Mouse (Mus musculus) fat pad, adult 2 months (tissue): ENCODE data around the gene Tspan5.
A peak's percentile ranks its signal among the peaks of the same experiment; 100 is the strongest.

ENCODE experiments used
- DNase-seq: peaks from one replicate; pipeline ENCODE4 v3.0.0-alpha.2; 2011; ENCODE audit warnings: low read depth, low spot score; ENCODE audit errors: extremely low read depth

Gene Tspan5

DNA sequence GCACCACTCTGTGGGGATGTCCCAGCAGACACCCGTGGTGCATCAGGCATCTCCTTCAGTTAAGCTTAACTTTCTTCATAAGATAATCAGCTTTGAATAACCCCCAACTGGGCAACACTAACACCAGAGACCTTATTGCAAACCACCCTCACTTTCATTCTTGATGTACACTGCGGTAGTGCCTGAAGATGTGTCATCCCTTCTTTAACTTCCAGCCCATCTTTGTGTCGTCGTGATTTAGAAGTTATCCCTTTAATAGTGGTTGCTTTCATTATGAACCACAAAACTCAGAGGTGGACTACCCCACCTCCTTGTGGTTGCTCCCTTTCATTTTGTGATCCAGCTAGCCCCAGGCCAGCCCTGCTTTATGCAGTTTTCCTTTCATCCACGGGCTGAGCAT lies 99.3 kb downstream of the Tspan5 start:
- no peak for DNase-seq

DNA sequence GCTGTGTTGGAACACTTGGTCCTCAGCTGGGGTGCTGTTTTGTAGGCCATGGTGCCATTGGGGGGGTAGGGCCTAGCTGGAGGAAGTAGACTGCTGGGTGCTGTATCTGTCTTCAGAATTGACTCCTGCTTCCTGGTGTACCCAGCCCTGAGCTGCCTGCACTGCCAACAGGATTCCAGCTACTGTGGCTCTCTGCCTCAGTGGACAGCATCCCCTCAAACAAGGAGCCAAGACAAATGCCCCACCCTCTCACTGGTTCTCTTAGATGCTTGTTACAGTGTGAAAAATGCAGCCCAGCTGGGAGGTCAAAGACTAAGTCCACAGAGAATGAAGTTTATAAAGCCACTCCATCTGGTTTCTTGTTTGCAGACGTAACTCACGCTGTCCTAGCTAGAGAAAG lies 101.2 kb downstream of the Tspan5 start:
- no peak for DNase-seq

DNA sequence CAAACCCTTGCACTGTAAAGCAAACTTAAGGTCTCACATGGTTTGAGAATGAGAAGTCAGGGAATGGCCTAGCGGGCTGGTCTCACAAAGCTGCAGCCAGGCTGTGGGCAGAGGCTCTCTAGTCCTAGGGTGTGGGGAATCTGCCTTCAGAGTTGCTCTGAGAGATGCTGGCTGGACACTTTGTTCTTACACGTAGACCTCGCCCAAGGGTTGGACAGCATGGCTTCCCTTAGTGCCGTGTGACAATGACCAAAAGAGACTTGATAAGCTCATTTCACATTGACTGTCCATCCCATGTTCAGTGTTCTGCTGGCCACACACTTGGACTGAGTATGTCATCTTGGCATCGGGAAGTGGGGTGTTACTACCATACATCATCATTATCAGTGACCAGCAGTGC lies 101.6 kb downstream of the Tspan5 start:
- no peak for DNase-seq

DNA sequence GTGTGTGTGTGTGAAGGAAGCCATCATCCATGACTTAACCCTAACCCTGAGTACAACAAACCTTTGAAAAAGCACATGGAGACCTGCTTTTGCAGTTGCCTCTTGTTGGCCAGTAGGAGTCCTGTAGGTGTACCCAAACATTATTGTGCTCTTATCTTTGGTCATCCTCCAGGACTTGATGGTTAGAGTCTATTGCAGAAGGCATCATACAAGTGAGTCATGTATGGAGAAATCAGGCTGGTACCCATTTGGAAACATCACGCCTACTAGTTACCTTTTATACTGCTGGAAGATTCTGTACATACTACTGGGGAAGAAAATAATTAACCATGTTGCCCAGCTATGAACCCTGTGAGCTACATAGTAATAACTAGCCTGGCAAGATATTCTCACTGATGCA lies 103.8 kb downstream of the Tspan5 start:
- peak; percentile 67 for DNase-seq

DNA sequence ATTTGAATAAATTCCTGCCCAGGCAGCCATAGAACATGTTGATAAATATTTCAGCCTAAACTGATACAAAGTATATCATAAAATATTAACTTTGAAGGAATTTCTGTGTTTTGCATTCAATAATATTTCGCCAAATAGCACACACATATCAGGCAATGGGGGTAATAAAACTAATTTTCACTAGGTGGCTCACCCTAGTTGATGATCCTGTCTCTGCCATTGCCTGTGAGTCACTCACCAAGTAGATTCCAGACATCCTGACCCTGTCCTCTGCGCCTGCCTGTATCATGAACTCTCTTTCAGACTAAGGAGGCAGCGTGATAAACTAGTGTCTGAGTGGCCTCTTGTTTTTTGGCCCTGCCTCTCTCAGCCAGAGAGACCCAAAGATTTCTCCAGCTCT lies 105.8 kb downstream of the Tspan5 start:
- DNase-seq, result no peak

DNA sequence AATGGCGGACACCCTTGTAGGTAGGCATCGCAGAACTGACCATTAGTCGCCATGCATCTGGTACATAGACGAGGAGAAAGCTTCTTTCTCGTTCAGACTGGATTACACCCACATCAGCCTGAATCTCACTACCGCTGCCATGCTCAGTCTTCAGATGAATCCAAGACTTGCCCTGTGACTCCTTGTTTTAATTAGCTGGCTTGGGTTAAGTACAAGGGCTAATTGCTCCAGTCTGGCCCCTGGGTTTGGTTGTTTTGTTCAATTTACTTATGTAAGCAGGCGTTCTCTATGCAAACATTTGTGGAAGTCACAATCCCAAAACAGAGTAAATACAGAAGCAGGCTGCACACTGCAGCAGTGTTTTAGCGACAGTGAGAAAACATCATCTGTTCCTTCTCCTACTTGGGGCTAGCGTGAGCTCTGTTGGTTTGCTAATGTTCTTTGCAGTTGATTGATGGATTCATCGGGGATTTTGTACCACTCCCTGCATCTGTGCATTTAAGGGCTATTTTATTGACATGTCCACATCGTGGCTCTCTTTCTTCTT lies 107.8 kb downstream of the Tspan5 start:
- DNase-seq, result no peak

DNA sequence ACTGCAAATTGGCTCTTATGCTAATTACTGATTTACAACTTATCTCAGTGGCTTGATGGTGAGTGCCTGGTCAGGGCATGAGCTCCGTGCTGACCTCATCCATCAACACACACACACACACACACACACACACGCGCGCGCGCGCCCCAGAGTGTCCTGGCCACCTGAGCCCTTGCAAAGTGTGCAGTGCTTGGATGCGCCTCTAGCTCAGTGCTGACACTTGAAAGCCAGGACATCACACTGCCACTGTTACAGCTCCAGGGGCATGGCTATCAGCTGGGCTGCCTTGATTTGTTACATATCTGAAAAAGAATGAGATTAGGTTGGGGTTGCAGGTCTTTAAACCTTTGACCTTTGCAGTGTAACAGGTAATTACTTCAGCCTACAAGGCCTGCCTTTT lies 109.9 kb downstream of the Tspan5 start:
- DNase-seq, result no peak

DNA sequence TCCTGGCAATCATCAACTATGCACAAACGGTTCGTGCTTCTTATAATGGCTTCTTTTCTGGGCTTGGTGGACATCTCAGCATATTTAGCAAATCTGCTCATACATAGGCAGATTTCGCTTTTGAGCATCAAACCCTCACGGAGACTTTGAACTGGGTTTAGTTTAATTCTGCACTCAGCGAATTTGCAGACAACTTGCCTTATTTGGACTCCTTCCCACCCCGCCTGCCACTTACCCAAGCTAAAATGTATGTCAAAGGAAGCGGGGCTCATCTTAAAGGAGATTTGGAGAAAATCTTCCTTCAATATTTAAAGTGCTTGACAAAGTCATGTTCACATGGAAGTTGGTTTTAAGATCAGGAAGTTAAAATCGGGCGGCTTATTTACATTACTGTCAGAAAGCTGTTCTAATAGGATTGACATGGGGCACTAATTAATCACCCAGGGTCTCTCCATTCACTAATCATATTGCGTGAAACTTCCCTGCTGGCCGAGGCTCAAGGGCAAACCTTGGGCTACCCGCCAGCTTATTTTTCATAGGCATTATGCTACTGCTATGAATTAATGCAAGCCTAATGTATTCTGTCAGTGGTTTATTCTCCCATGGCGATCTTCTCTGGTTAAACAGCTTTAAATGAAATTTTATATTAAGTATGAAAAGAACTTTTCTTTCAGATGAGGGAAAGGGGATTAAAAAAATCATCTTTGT lies 111.1 kb downstream of the Tspan5 start:
- no peak for DNase-seq

DNA sequence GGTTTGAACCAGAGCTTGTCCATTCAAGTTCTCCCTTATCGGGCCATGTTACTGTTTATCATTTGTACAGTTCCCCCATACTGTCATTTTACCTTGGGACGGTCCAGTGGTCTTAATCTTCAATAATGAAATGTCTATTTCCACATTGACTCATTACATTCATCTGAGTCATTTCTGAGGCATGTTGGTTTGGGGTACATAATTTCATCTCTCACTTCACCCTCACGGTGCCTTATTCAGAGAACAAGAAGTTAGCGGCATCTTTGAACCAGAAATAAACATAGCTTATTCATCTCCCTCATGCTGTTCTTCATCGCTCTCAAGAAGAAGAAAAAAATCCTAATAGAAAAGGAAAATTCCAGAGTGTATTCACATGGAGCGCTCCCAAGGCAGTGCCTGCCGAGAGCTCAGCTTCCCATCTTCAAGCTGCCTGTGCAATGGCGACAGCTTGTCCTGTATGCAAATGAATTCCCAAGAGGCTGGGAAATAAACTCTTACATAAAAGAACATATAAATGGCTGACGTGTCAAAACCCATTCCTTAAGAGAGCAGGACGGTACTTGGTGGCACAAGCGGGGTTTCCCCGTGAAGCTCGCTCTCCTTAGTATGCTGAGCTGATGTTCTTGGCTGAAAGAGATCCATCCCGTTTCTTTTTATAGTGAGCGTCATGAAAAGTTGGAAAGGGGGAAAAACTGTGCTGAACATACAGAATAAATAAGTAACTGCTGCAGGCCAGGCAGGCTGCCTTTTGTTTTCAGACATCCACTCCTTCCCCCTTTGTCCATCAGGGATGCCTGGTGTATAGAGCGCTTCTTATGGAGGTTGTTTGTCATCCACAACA lies 112.2 kb downstream of the Tspan5 start:
- DNase-seq, result no peak

DNA sequence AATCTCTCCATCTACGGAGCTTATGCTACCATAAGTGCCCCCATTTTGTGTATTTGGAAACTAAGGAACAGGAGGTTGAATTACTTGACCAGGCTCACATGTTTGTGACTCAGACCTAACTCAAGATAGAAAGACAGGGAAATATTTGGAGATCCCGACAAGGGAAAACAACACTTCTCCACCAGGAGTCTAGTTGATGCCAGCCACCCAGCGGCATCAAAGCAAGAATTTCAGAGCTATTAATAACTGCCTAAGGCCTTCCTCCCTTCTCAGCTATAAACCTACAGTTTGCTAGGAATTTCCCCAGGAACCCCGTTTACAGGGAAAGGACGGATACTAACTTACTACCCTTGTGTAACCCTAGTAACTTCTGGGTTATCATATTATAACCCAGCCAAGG lies 113.4 kb downstream of the Tspan5 start:
- no peak for DNase-seq

DNA sequence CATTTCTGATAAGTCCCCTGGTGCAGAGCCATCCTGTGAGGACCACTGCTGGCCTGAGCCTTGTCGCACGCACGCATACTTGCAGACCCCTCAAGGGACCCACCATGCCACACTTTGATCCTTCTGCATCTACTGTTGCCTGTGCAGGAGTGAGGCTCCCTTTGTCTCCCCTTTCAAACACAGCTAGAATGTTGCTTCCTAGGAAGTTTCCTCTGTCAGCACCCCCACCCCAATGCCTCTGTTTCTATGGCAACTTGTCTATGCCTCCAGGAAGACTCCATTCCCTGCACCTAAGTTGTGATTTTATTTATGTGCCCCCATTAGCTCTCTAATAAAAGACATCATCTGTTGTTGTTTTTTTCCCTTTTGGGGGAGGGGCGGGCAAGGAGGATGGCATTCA lies 115.0 kb downstream of the Tspan5 start:
- DNase-seq, result no peak

DNA sequence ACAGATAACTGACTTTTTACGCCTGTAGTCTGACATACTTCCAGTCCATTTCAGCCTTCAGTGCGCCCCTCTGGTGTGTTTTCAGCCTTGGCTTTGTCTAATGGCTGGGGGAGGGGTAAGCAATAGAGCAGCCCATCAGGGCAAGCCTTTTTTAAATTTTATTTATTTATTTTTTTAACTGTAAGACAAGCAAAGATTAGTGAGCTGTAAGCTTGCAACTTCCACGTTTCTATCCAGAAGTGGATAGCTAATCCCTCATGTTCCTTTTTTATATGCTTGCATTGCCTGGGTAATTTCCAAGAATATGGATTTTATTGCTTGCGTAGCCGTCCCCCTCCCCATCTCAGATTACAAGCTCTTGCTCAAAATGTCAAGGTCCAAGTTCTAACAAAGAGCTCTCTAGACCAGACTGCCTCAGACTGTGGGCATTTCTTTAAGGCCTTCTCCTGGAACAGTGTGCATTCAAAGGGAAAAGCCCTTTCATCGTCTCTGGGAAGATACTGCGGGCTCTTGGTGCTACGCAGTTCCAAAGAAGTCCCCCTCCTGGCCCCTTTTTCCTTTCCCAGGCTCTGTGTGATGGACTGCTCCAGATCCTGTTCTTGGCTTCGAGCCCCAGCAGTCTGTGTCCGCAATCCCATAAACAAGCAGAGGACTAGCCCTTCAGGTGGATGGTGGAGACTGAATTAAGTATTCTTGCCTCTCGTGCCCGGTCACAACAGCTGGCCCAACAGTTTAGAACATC lies 116.0 kb downstream of the Tspan5 start:
- no peak for DNase-seq

DNA sequence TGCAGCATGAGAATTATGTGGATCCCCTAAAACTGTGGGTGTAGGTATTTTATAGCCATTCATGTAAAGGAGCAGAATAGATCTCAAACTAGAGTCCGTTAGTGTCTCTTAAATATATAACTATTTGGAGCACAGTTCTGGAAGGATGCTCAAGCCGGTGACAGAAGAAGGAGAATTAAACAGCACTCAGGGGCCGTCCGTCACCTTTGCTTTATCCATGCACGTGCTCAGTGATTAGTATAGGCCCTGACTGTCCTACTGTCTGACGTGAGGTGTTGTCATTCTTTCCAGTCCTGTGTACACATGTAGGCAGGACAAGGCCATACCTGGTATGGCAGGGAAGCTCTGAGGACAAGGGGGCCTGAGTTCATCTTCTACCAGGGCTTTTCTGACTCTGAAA lies 116.7 kb downstream of the Tspan5 start:
- DNase-seq, result no peak

DNA sequence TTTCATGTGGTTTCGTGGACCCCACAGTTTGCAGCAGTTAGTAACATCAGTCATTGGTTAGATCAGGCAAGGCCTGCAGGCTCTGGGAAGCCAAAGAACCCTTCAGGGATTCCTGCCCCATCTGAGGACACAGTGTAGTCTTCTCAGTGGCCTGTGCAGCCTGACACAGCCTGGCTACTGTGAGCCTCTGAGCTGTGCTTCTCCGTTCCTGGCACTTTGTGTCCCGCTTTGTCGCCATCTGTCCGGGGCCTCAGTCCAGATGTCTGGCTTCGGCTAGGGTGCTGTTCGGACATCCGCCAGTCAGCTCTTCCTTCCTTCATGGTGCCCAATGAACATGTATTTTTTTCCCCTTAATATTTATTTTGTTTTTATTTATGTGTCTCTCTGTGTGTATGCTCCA lies 117.2 kb downstream of the Tspan5 start:
- no peak for DNase-seq

DNA sequence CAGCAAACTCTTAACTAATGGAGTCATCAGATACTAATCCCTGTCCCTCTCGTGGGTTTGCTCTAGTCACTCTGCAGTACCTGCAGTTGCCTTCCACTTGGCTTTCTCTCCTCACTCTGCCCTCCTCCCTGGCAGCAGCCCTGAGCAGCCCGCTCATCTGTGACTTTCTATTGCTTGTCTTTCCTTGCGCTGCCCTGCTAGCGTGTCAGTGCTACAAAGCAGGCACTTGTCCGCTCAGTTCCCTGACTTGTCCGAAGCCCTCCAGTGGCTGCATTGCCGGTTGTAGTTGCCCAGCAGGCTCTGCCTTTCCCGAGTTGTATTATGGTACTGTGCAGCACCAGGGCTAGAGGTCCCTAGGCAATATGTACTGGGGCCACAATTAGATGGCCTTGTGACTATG lies 117.7 kb downstream of the Tspan5 start:
- no peak for DNase-seq

DNA sequence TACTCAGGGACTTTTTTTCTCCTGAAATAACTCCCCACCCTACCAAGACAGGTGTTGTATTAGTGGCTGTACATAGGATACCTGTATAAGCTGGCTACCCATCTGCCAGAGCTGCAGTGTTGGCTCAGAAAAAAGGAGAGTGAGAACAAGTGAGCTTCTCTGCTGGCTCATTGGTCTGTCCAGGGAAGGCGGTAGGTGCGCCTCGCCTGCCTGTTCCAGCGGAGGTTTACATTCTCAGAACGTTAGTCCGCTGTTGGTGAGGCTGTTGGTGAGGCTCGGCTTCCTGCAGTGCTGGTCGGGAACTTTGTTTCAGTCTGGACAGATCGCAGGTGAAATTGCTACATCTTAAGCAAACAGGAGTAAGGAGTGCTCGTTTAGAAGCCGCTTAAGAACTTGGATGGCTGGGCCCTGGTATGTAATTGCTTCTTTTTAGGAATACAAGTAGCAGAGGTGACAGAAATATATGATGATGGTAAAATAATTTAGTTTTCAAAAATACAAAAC lies 118.3 kb downstream of the Tspan5 start:
- no peak for DNase-seq

DNA sequence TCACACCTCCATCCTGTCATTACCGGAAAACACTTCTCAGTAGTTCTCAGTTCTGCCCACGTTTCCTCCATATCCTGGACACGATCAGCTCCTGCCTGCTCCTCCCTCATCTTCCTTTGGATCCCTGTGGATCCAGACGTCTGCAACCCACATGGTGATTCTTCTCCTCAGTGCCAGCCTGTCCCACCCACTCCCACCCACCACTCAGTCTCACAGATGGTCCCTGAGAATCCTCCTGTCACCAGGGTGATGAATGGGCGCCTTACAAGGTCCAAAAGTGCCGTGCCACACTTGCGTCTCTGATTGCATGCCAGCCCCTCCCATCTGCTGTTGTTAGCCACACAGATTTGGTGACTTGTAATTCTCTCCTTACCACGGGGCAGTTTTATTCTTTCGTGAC lies 119.0 kb downstream of the Tspan5 start:
- DNase-seq, result no peak

DNA sequence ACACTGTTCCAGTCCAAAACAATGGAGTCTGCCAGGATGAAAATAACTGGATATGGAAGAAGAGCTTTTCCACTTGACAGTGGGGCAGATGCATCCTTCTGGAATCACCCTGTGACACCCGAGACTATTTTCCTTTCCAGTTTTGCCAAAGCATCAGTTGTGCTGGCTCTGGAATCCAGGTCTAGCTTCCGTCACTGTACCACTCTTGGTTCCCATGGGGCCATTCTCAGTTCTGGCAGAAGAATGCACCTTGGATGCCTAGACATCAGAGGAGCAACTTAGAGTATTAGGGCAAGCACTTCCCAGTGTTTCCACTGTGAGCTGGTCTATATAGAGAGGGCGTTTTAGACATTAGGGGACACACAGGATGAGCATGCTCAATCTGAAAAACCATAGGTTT lies 119.6 kb downstream of the Tspan5 start:
- DNase-seq, result no peak

DNA sequence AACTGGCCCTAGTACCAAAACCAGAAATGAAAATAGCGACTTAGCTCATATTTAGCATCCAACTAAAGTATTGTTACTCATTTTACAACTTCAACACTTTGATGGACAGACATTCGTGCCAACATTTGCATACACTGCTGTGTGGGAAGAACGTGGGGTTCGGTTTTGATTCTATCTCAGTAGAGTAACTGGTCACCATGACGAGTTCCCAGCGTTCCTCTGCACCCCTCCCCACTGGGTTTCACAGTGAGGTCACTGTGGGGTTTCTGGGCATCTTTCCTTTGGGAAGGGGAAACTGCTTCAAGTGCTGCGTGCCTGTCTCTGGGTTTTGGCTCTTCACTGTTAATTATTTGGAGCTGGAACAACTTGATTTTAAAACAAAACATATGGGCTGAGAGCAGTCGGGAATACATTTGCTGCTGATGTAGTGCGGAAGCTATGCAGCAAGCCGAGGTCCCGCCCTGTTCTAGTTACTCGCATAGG lies 122.2 kb downstream of the Tspan5 start:
- DNase-seq, result no peak

DNA sequence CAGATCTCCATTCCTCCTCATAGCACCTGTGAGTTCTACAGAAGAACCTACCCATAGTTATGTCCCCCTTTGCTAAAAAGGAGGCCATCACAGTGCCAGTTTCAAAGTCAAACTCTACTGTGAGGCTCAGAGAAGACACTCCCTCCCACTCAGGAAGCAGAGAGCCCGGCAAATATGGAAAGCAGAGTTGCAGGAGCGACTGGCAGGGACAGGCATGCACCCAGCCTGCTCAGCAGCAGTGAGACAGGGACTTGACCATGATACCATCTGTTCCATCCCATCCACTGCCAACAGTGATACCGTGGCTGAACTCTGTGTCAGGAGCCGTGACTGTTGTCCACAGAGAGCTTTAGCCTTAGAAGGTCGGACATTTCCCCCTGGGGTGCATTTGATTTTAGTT lies 123.3 kb downstream of the Tspan5 start:
- DNase-seq, result no peak

DNA sequence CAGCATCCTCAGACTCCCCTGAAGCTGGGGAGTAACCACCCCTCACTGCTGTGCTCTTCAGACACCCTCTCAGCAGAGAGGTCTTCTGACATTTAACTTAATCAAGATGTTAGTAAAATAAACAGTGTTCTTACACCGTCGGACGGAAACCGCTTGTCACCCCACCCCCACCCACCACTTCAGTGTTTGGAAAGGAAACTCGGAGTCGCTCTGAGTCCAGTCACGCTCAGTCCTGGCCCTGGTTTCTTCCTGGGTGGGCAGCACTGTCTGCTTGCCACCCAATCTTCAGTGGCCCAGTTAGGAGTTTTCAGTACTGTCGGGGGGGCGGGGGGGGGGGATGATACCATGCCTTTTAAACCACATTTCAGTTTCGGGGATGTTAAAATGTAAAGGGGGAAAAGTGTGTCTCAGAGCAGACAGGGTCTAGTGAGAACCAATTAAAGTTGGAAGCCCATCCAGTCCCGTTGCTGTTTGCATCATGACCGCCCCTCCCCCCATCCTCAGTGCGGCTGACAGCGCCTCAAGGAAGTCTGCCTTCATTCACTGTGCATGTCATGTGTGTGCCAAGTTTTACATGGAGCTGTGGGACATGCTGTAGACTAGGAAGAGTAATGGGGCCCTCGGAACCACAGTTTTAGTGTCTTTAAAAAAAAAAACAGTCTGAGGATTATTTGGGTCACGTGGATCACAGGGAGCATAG lies 125.3 kb downstream of the Tspan5 start:
- no peak for DNase-seq
